Mouse (Mus musculus) MEL (cell line): ENCODE measurements at regions not wholly inside any gene's neighbourhood (a gene's known extent, or its start where the extent isn't known, plus 50 kb on each side); places are given as distances from the start of the nearest gene placed in this dataset.

ENCODE experiments used
- DNase-seq: peaks from one replicate; pipeline ENCODE4 v3.0.0; 2011; ENCODE audit warnings: low read depth, low spot score
- H3K27ac ChIP-seq: 2 replicates; pipeline ENCODE4 v1.5.1; 2012; ENCODE audit warnings: low read depth, mild to moderate bottlenecking, control low read depth, low read length, moderate library complexity; ENCODE audit not compliant: control insufficient read depth
- H3K27me3 ChIP-seq, 2 experiments: fragments of 150-350 bp in 1 of 2; sonication (generic) in 1 of 2; 2 replicates each; pipeline ENCODE4 v1.6.1; 2012; ENCODE audit warnings: low read length in 2 of 2, mild to moderate bottlenecking in 2 of 2, improper control_type of control experiment in 1 of 2, moderate library complexity in 1 of 2; ENCODE audit not compliant: insufficient read depth in 2 of 2, control insufficient read depth in 1 of 2
- H3K36me3 ChIP-seq, 2 experiments: 2 replicates each; pipeline ENCODE4 v1.6.1; 2012 to 2014; ENCODE audit warnings: low read length in 2 of 2, improper control_type of control experiment in 1 of 2, inconsistent platforms in 1 of 2, mild to moderate bottlenecking in 1 of 2; ENCODE audit not compliant: insufficient read depth in 2 of 2, control insufficient read depth in 1 of 2
- H3K4me1 ChIP-seq, 2 experiments: fragments of 150-350 bp in 1 of 2; sonication (generic) in 1 of 2; 2 replicates each; pipeline ENCODE4 v1.6.1; 2012; ENCODE audit warnings: low read length in 2 of 2, improper control_type of control experiment in 1 of 2, mild to moderate bottlenecking in 1 of 2; ENCODE audit not compliant: insufficient read depth in 2 of 2, control insufficient read depth in 1 of 2
- H3K4me3 ChIP-seq, 2 experiments: fragments of 150-350 bp in 1 of 2; sonication (generic) in 1 of 2; 2 replicates each; pipeline ENCODE4 v1.5.1; 2012; ENCODE audit warnings: low read depth in 2 of 2, low read length in 2 of 2, mild to moderate bottlenecking in 2 of 2, moderate library complexity in 2 of 2, control low read depth in 1 of 2, improper control_type of control experiment in 1 of 2; ENCODE audit not compliant: control insufficient read depth in 1 of 2, insufficient read depth in 1 of 2
- H3K79me2 ChIP-seq: 2 replicates; pipeline ENCODE4 v1.6.1; 2012; ENCODE audit warnings: mild to moderate bottlenecking, low read length, moderate library complexity; ENCODE audit not compliant: control insufficient read depth, poor library complexity, insufficient read depth
- H3K9ac ChIP-seq: 2 replicates; pipeline ENCODE4 v1.6.1; 2012; ENCODE audit warnings: low read depth, mild to moderate bottlenecking, control low read depth, low read length, moderate library complexity; ENCODE audit not compliant: control insufficient read depth, poor library complexity, severe bottlenecking
- H3K9me3 ChIP-seq: fragments of 150-350 bp; sonication (generic); replicated peaks from 2 replicates; pipeline ENCODE4 v1.6.1; 2012; ENCODE audit warnings: mild to moderate bottlenecking, low read length, improper control_type of control experiment, moderate library complexity; ENCODE audit not compliant: insufficient read depth
- CHD1 ChIP-seq: IDR thresholded peaks from 2 replicates; pipeline ENCODE4 v1.6.1; 2012; ENCODE audit warnings: low read depth, mild to moderate bottlenecking, inconsistent platforms, low read length, improper control_type of control experiment
- CHD2 ChIP-seq: IDR thresholded peaks from 2 replicates; pipeline ENCODE4 v1.6.1; 2011; ENCODE audit warnings: low read length, improper control_type of control experiment
- CTCF ChIP-seq, 3 experiments: IDR thresholded peaks in 2 of 3; conservative IDR thresholded peaks in 1 of 3; 2 replicates each; pipeline ENCODE4 v1.5.1; 2011 to 2012; ENCODE audit warnings: low read length in 3 of 3, low read depth in 2 of 3, mild to moderate bottlenecking in 2 of 3, improper control_type of control experiment in 1 of 3, inconsistent platforms in 1 of 3, mixed read lengths in 1 of 3, moderate library complexity in 1 of 3; ENCODE audit not compliant: control insufficient read depth in 1 of 3, insufficient read depth in 1 of 3, poor library complexity in 1 of 3, severe bottlenecking in 1 of 3
- E2F4 ChIP-seq: IDR thresholded peaks from 2 replicates; pipeline ENCODE4 v1.6.1; 2011; ENCODE audit warnings: low read depth, low read length, improper control_type of control experiment, borderline replicate concordance
- ELF1 ChIP-seq: IDR thresholded peaks from 2 replicates; pipeline ENCODE4 v1.6.1; 2014; ENCODE audit warnings: low read depth, mild to moderate bottlenecking, inconsistent platforms, low read length, improper control_type of control experiment, moderate library complexity
- EP300 ChIP-seq, 2 experiments: IDR thresholded peaks; 2 replicates each; pipeline ENCODE4 v1.6.1; 2011; ENCODE audit warnings: improper control_type of control experiment in 2 of 2, low read length in 2 of 2, low read depth in 1 of 2, mild to moderate bottlenecking in 1 of 2
- ETS1 ChIP-seq: IDR thresholded peaks from 2 replicates; pipeline ENCODE4 v1.6.1; 2012; ENCODE audit warnings: low read depth, mild to moderate bottlenecking, inconsistent platforms, low read length, improper control_type of control experiment, moderate library complexity
- GABPA ChIP-seq: IDR thresholded peaks from 2 replicates; pipeline ENCODE4 v1.6.1; 2012; ENCODE audit warnings: low read depth, mild to moderate bottlenecking, inconsistent platforms, low read length, improper control_type of control experiment, moderate library complexity
- GATA1 ChIP-seq: IDR thresholded peaks from 2 replicates; pipeline ENCODE4 v1.6.1; 2011; ENCODE audit warnings: low read depth, low read length, improper control_type of control experiment
- HCFC1 ChIP-seq: IDR thresholded peaks from 2 replicates; pipeline ENCODE4 v1.6.1; 2012; ENCODE audit warnings: low read depth, mild to moderate bottlenecking, inconsistent platforms, low read length, improper control_type of control experiment, moderate library complexity
- JUND ChIP-seq: IDR thresholded peaks from 2 replicates; pipeline ENCODE4 v1.6.1; 2011; ENCODE audit warnings: low read depth, mild to moderate bottlenecking, improper control_type of control experiment, low read length
- KAT2A ChIP-seq: conservative IDR thresholded peaks from 2 replicates; pipeline ENCODE4 v1.6.1; 2012; ENCODE audit warnings: low read depth, low read length, improper control_type of control experiment, inconsistent platforms
- MAX ChIP-seq: IDR thresholded peaks from 2 replicates; pipeline ENCODE4 v1.6.1; 2011; ENCODE audit warnings: low read length, improper control_type of control experiment
- MEF2A ChIP-seq: IDR thresholded peaks from 2 replicates; pipeline ENCODE4 v1.6.1; 2014; ENCODE audit warnings: low read depth, mild to moderate bottlenecking, inconsistent platforms, low read length, improper control_type of control experiment; ENCODE audit not compliant: poor library complexity, insufficient replicate concordance, severe bottlenecking; ENCODE audit errors: extremely low read depth
- MXI1 ChIP-seq: IDR thresholded peaks from 2 replicates; pipeline ENCODE4 v1.6.1; 2011; ENCODE audit warnings: mild to moderate bottlenecking, low read depth, low read length, improper control_type of control experiment
- MYB ChIP-seq: IDR thresholded peaks from 2 replicates; pipeline ENCODE4 v1.6.1; 2011; ENCODE audit warnings: mild to moderate bottlenecking, low read depth, low read length, improper control_type of control experiment
- MYC ChIP-seq: IDR thresholded peaks from 2 replicates; pipeline ENCODE4 v1.6.1; 2011; ENCODE audit warnings: low read depth, mild to moderate bottlenecking, low read length, improper control_type of control experiment, moderate library complexity
- NELFE ChIP-seq: IDR thresholded peaks from 2 replicates; pipeline ENCODE4 v1.6.1; 2011; ENCODE audit warnings: low read depth, low read length, improper control_type of control experiment
- NRF1 ChIP-seq: IDR thresholded peaks from 2 replicates; pipeline ENCODE4 v1.6.1; 2014; ENCODE audit warnings: low read depth, mild to moderate bottlenecking, inconsistent platforms, low read length, improper control_type of control experiment, moderate library complexity; ENCODE audit not compliant: poor library complexity, insufficient read depth, severe bottlenecking
- POLR2A ChIP-seq, 2 experiments: IDR thresholded peaks; 2 replicates each; pipeline ENCODE4 v1.6.1; 2011 to 2012; ENCODE audit warnings: low read length in 2 of 2, mild to moderate bottlenecking in 2 of 2, control low read depth in 1 of 2, improper control_type of control experiment in 1 of 2, low read depth in 1 of 2, moderate library complexity in 1 of 2; ENCODE audit not compliant: control insufficient read depth in 1 of 2, insufficient read depth in 1 of 2, poor library complexity in 1 of 2
- POLR2AphosphoS2 ChIP-seq: IDR thresholded peaks from 2 replicates; pipeline ENCODE4 v1.6.1; 2011; ENCODE audit warnings: low read length, improper control_type of control experiment
- POLR2AphosphoS5 ChIP-seq: IDR thresholded peaks from 2 replicates; pipeline ENCODE4 v1.6.1; 2012; ENCODE audit warnings: low read depth, borderline replicate concordance, mild to moderate bottlenecking, inconsistent platforms, low read length, moderate library complexity, mixed read lengths
- RAD21 ChIP-seq: IDR thresholded peaks from 2 replicates; pipeline ENCODE4 v1.6.1; 2011; ENCODE audit warnings: mild to moderate bottlenecking, low read depth, low read length, improper control_type of control experiment
- RCOR1 ChIP-seq: IDR thresholded peaks from 2 replicates; pipeline ENCODE4 v1.6.1; 2012; ENCODE audit warnings: low read depth, mild to moderate bottlenecking, inconsistent platforms, low read length, improper control_type of control experiment
- SIN3A ChIP-seq: IDR thresholded peaks from 2 replicates; pipeline ENCODE4 v1.6.1; 2012; ENCODE audit warnings: low read length, improper control_type of control experiment, inconsistent platforms
- SMC3 ChIP-seq: IDR thresholded peaks from 2 replicates; pipeline ENCODE4 v1.6.1; 2011; ENCODE audit warnings: low read depth, low read length, improper control_type of control experiment
- TAL1 ChIP-seq: IDR thresholded peaks from 2 replicates; pipeline ENCODE4 v1.6.1; 2012; ENCODE audit warnings: mild to moderate bottlenecking, inconsistent platforms, low read length, moderate library complexity, mixed read lengths
- TCF12 ChIP-seq: IDR thresholded peaks from 2 replicates; pipeline ENCODE4 v1.6.1; 2014; ENCODE audit warnings: low read depth, mild to moderate bottlenecking, inconsistent platforms, low read length, improper control_type of control experiment, moderate library complexity
- USF1 ChIP-seq: IDR thresholded peaks from 2 replicates; pipeline ENCODE4 v1.6.1; 2014; ENCODE audit warnings: low read depth, mild to moderate bottlenecking, inconsistent platforms, low read length, improper control_type of control experiment, moderate library complexity
- USF2 ChIP-seq, 2 experiments: IDR thresholded peaks; 2 replicates each; pipeline ENCODE4 v1.6.1; 2011 to 2012; ENCODE audit warnings: improper control_type of control experiment in 2 of 2, low read length in 2 of 2, borderline replicate concordance in 1 of 2, inconsistent platforms in 1 of 2, low read depth in 1 of 2, mild to moderate bottlenecking in 1 of 2; ENCODE audit not compliant: insufficient read depth in 1 of 2
- ZC3H11A ChIP-seq: IDR thresholded peaks from 2 replicates; pipeline ENCODE4 v1.6.1; 2012; ENCODE audit warnings: low read depth, mild to moderate bottlenecking, inconsistent platforms, low read length, improper control_type of control experiment
- ZKSCAN1 ChIP-seq: IDR thresholded peaks from 2 replicates; pipeline ENCODE4 v1.6.1; 2012; ENCODE audit warnings: low read depth, mild to moderate bottlenecking, inconsistent platforms, low read length, improper control_type of control experiment, moderate library complexity
- ZMIZ1 ChIP-seq: IDR thresholded peaks from 2 replicates; pipeline ENCODE4 v1.6.1; 2012; ENCODE audit warnings: low read depth, mild to moderate bottlenecking, inconsistent platforms, low read length, improper control_type of control experiment, moderate library complexity
- ZNF384 ChIP-seq: IDR thresholded peaks from 2 replicates; pipeline ENCODE4 v1.6.1; 2012; ENCODE audit warnings: low read depth, mild to moderate bottlenecking, inconsistent platforms, low read length, improper control_type of control experiment

- TF ChIP-seq KAT2A: no peak
Measured at GRCm38 (mm10) chr11:12722320-12722719, 257.6 kb upstream of the Cobl start (continued).

- Histone ChIP-seq H3K9ac (no peak overlapping the region), H3K9me3 (no peaks in the 10 kb centered on the region), H3K4me1 (peaks cover 30 to 31% of the 10 kb centered on the region in 2 experiments), H3K4me3 (no peak overlapping the region), H3K27me3 (no peaks in the 10 kb centered on the region), H3K36me3 (peaks cover 0 to 45% of the 10 kb centered on the region in 2 experiments; a peak in 2 of 4 replicates), H3K27ac (no peak overlapping the region), H3K79me2 (no peaks in the 10 kb centered on the region)
- peak; percentile 73 for DNase-seq
- TF ChIP-seq POLR2AphosphoS2 (no peak), ZKSCAN1 (no peak), MYB (no peak), MEF2A (no peak), JUND (no peak), POLR2A (IDR thresholded peaks at IDR 0.05; ENCODE audit: control insufficient read depth in 1 of 2, insufficient read depth in 1 of 2, low read depth in 1 of 2, low read length in 2 of 2, poor library complexity in 1 of 2) (no peak), KAT2A (no peak), TCF12 (peak; percentile 51; the same call in 1 of the 2 replicates), MXI1 (no peak), HCFC1 (no peak), ELF1 (no peak), MAX (no peak), NELFE (no peak), POLR2AphosphoS5 (no peak), NRF1 (no peak), GATA1 (peak; percentile 60), TAL1 (no peak), ZMIZ1 (no peak), RAD21 (no peak), E2F4 (no peak), SMC3 (no peak), ZC3H11A (no peak), CTCF (IDR thresholded peaks at IDR 0.05 in 2 of 3, conservative IDR thresholded peaks at IDR 0.05 in 1 of 3; ENCODE audit: control insufficient read depth in 1 of 3, insufficient read depth in 1 of 3, low read depth in 2 of 3, low read length in 3 of 3, poor library complexity in 1 of 3, severe bottlenecking in 1 of 3) (no peak), USF2 (IDR thresholded peaks at IDR 0.05; ENCODE audit: borderline replicate concordance in 1 of 2, insufficient read depth in 1 of 2, low read depth in 1 of 2, low read length in 2 of 2) (no peak), GABPA (no peak), ZNF384 (no peak), RCOR1 (peak; percentile 54; the same call in 1 of the 2 replicates), EP300 (IDR thresholded peaks at IDR 0.05; ENCODE audit: low read depth in 1 of 2, low read length in 2 of 2) (peak; percentile 65 to 88), USF1 (no peak), CHD1 (no peak), SIN3A (no peak), CHD2 (no peak), ETS1 (peak; percentile 34; the same call in 1 of the 2 replicates), MYC (no peak)
Measured at GRCm38 (mm10) chr11:12720169-12720568, 255.4 kb upstream of the Cobl start.
